Mouse (Mus musculus) limb, embryonic 14.5 days (tissue): ENCODE results near the gene Srm. TPM values are rescaled to one million over a fixed set of nuclear protein-coding genes. Genes with fewer than 3 reads are reported as not detected.
A peak's percentile ranks its signal among the peaks of the same experiment; 100 is the strongest.

Experiments used
- ATAC-seq: fragments of 200-750 bp; cut with Nextera tagmentation; 2 replicates; pipeline ENCODE4 v1.8.0; 2017; ENCODE audit warnings: low read depth, moderate number of reproducible peaks, moderate TSS enrichment; ENCODE audit not compliant: low FRiP score
- DNase-seq: peaks from one replicate; pipeline ENCODE4 v3.0.0-alpha.2; 2015; ENCODE audit warnings: low spot score
- H3K27ac ChIP-seq: fragments of 300-500 bp; sonication (generic); replicated peaks from 2 replicates; pipeline ENCODE4 v1.5.1; 2014; ENCODE audit warnings: low read depth, mild to moderate bottlenecking, low read length, moderate library complexity, mixed read lengths
- H3K27me3 ChIP-seq: fragments of 300-500 bp; sonication (generic); 2 replicates; pipeline ENCODE4 v1.6.1; 2014; ENCODE audit warnings: low read length, mixed read lengths; ENCODE audit not compliant: control insufficient read depth, insufficient read depth
- H3K36me3 ChIP-seq: fragments of 300-500 bp; sonication (generic); 2 replicates; pipeline ENCODE4 v1.6.1; 2014; ENCODE audit warnings: mild to moderate bottlenecking, low read length, moderate library complexity, mixed read lengths; ENCODE audit not compliant: control insufficient read depth, insufficient read depth
- H3K4me1 ChIP-seq: fragments of 300-500 bp; sonication (generic); 2 replicates; pipeline ENCODE4 v1.6.1; 2014; ENCODE audit warnings: antibody characterized with exemption, low read length, mixed read lengths; ENCODE audit not compliant: control insufficient read depth, insufficient read depth
- H3K4me2 ChIP-seq: fragments of 300-500 bp; sonication (generic); replicated peaks from 2 replicates; pipeline ENCODE4 v1.6.1; 2014; ENCODE audit warnings: low read depth, mild to moderate bottlenecking, low read length, moderate library complexity; ENCODE audit not compliant: severe bottlenecking
- H3K4me3 ChIP-seq: fragments of 300-500 bp; sonication (generic); replicated peaks from 2 replicates; pipeline ENCODE4 v1.5.1; 2014; ENCODE audit warnings: low read length
- H3K9ac ChIP-seq: fragments of 300-500 bp; sonication (generic); 2 replicates; pipeline ENCODE4 v1.6.1; 2014; ENCODE audit warnings: mild to moderate bottlenecking, low read depth, low read length, moderate library complexity; ENCODE audit not compliant: severe bottlenecking
- H3K9me3 ChIP-seq: fragments of 300-500 bp; sonication (generic); 2 replicates; pipeline ENCODE4 v1.6.1; 2016; ENCODE audit warnings: low read length; ENCODE audit not compliant: control insufficient read depth
- POLR2A ChIP-seq: fragments of 200-500 bp; IDR thresholded peaks from 2 replicates; pipeline ENCODE4 v1.8.0; 2012; ENCODE audit warnings: inconsistent platforms, mild to moderate bottlenecking, moderate library complexity, borderline replicate concordance; ENCODE audit not compliant: insufficient read depth, insufficient read length; ENCODE audit errors: extremely low read depth
- WGBS: fragments of 180-500 bp; shearing (Covaris S2); extraction: QIAGEN DNeasy Blood & Tissue Kit; methylation state at CpG from one replicate; pipeline ENCODE4 v1.1.7; 2014; 5-methylcytosine and 5-hydroxymethylcytosine counted together
- polyA plus RNA-seq, 2 experiments: library from polyadenylated mRNA; depleted of rRNA in 1 of 2; stranded (reverse) in 1 of 2; unstranded in 1 of 2; fragments of >200 nt; fragmentation: Nextera tagmentation in 1 of 2; extraction: Ambion mirVana in 1 of 2; gene quantifications; 2 replicates each; pipeline versions ENCODE4 v1.2.1 to v1.2.3; 2012 to 2014

The Srm gene
- polyA plus RNA-seq, 2 experiments: 188 to 284 TPM

DNA sequence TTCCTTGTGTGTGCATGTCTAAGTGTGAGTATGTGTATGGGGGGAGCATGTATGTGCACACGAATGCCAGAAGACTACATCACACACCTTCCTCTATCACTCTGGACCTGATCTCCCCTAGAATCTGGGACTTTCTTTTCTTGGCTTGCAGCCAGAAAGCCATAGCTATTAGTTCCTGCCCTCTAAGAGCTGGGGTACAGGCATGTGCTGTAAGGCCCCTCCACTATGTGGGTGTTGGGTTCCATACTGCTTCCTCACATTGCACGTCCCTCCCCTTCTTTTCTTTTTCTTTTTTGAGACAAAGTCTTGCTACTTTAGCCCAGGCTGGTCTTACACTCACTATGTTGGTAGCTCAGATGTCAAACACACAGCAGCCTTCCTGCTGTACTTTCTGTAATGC, 44.0 kb downstream of the Srm start:
- no peak overlapping the region for H3K4me2 ChIP-seq
- ATAC-seq (no peak), DNase-seq (no peak)
- no peak overlapping the region for H3K9ac ChIP-seq
- no peaks in the 10 kb centered on the region for H3K9me3 ChIP-seq
- no peaks in the 10 kb centered on the region for H3K4me1 ChIP-seq
- H3K4me3 ChIP-seq: no peak overlapping the region
- no peak for TF ChIP-seq POLR2A
- no peak overlapping the region for H3K27ac ChIP-seq
- no peaks in the 10 kb centered on the region for H3K27me3 ChIP-seq
- H3K36me3 ChIP-seq: no peaks in the 10 kb centered on the region
- 78% methylated on average over 2 of the region's 2 CpGs for WGBS

DNA sequence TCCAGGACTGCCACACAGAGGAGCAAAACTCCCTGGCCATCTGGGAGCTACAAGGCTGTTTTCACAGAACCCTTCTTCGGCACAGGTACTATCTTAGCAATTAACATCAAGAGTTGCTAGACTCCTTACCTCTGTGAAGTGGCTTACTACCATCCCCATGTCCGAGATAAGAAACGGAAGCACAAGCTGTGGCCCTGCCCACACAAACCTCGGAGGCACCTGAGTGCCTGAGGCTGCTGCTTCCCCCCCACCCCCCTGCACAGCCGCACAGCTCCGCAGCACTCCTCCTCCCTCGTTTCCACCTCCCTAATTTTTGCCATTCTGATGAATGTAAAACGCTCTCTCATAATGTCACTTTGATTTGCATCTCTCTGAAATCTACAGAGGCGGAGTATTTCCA, 47.0 kb downstream of the Srm start:
- Histone ChIP-seq H3K9ac (no peak overlapping the region), H3K27me3 (no peaks in the 10 kb centered on the region), H3K4me1 (no peaks in the 10 kb centered on the region), H3K36me3 (no peaks in the 10 kb centered on the region), H3K27ac (no peak overlapping the region), H3K9me3 (no peaks in the 10 kb centered on the region), H3K4me3 (no peak overlapping the region), H3K4me2 (no peak overlapping the region)
- no peak for DNase-seq
- ATAC-seq: no peak
- WGBS: 50% methylated on average over 9 of the region's 9 CpGs
- no peak for TF ChIP-seq POLR2A

DNA sequence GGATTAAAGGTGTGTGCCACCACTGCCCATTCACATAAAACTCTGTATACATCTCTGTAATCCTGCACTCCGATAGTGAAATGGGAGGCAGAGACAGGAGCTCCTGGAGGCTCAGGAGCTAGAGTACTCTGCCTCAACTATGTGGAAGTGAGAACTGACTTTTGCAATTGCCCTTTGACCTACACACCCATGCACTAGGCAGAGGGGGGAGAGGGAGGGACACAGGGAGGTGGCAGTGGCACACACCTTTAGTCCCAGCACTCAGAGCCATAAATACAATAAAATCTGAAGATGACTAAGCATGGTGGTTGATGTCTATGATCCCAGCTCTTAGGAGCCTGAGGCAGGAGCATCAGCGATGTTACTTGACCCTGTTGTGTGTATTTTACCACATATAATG, 48.2 kb downstream of the Srm start:
- H3K9me3 ChIP-seq: no peaks in the 10 kb centered on the region
- no peak overlapping the region for H3K4me2 ChIP-seq
- H3K27me3 ChIP-seq: no peaks in the 10 kb centered on the region
- ATAC-seq: no peak
- H3K9ac ChIP-seq: no peak overlapping the region
- no peak for DNase-seq
- H3K27ac ChIP-seq: no peak overlapping the region
- no peak for TF ChIP-seq POLR2A
- H3K36me3 ChIP-seq: no peaks in the 10 kb centered on the region
- H3K4me1 ChIP-seq: peaks cover 9% of the 10 kb centered on the region; the same call in 1 of the 2 replicates
- H3K4me3 ChIP-seq: no peak overlapping the region
- WGBS: 83% methylated on average over 2 of the region's 2 CpGs

DNA sequence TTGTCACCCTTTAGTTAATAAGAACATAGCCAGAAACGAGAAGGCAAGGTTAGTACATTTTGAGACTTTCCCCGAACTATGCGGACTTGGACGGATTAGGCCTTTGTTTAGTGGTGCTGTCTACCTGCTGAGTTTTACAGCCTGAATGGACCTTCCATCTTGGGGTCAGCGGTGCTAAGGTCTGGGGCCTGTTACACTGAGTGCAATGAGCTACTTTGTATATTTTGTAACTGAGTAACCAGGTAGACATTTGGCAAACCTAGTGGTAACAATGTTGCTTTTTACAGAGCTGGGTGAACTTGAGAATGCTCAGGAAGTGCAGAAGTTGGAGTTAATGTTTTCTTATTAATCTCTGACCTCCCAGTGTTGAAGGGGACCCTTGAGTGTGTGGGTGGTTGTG, 49.8 kb downstream of the Srm start:
- Histone ChIP-seq H3K9me3 (no peaks in the 10 kb centered on the region), H3K4me3 (no peak overlapping the region), H3K4me1 (peaks cover 9% of the 10 kb centered on the region; the same call in 1 of the 2 replicates), H3K9ac (no peak overlapping the region), H3K27ac (no peak overlapping the region), H3K27me3 (no peaks in the 10 kb centered on the region), H3K4me2 (no peak overlapping the region), H3K36me3 (no peaks in the 10 kb centered on the region)
- DNase-seq: no peak
- WGBS: 65% methylated on average over 5 of the region's 5 CpGs
- ATAC-seq: no peak
- no peak for TF ChIP-seq POLR2A

DNA sequence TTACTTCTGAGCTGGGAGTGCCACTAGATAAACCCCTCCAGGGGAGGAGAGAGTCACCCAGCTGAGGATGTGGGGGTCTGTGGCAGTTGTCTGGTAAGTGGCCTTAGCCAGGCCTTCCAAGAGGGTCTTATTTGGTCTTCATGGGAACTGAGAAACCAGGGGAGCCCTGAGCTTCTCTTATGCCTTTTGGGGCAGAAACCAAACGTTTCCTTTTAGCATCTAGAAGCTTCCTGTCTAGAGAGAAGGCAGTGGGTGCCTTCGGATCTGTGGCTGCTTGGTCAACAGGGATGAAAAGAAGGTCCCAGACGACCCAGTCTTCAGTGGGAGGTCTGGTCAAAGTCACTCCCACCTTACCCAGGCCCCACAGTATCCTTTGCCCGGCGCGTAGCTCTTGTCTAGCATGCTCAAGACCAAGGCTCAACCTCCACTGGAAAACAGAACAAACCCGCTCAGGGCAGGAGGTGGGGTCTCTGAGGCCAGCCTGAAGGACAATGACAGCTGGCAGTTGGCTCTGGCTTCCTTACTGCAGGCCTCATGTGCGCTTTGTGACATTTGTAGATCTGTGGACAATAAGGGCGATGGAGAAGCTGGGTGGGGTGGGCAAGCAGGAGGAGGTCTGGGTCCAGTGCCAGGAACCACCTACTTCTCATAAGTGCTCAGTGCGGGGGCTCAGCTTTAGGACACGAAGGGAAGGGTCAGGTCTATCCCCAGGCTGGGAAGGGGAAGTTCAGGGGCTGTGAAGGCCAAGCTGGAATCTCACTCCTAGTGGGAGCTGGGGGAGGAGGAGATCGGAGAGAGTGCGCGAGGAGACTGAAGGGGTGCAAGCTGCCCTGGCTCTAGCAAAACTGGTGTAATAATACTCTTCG, 52.2 kb downstream of the Srm start, which contains the start of gene Gm572:
TSS of gene Gm572 (plus strand) at position 27 of the 866 bp plus-strand sequence.
- no peaks in the 10 kb centered on the region for H3K36me3 ChIP-seq
- ATAC-seq: peak; percentile 56
- peak within 1 kb of the TSS; percentile 35; the same call in 1 of the 2 replicates for H3K4me2 ChIP-seq
- H3K4me1 ChIP-seq: peaks cover 9% of the 10 kb centered on the region; the same call in 1 of the 2 replicates
- peak; percentile 42 for DNase-seq
- no peaks in the 10 kb centered on the region for H3K9me3 ChIP-seq
- H3K9ac ChIP-seq: no peak within 1 kb of the TSS
- H3K27ac ChIP-seq: no peak within 1 kb of the TSS
- 63% methylated on average over 15 of the region's 15 CpGs for WGBS
- H3K27me3 ChIP-seq: no peaks in the 10 kb centered on the region
- no peak for TF ChIP-seq POLR2A
- no peak within 1 kb of the TSS; the same call in 1 of the 2 replicates for H3K4me3 ChIP-seq
